Mouse (Mus musculus): ENCODE results near the gene Ppie. TPM values are rescaled to one million over a fixed set of nuclear protein-coding genes. Genes with fewer than 3 reads are reported as not detected.

Gene Ppie
- polyA plus RNA-seq, 1 experiment from 2014 or later = 37.2 TPM

- no peak for DNase-seq (ENCODE audit: low read depth, low spot score)
- ChIA-PET POLR2A (no interaction called here), CTCF (no interaction called here)
- no peak for ATAC-seq
- no peak for TF ChIP-seq CTCF (IDR thresholded peaks at IDR 0.05)
- in situ Hi-C loops (cut with MboI; ENCODE audit: low pct_unique_long_range_greater_than_20kb) = loop anchor here (25.0 kb wide), 1 partner anchor 1855 kb away; no protein-coding TSS in a partner anchor
- no peaks in the 10 kb centered on the region for H3K27me3 ChIP-seq
Observed at GRCm38 (mm10) chr4:123092621-123093020, 47.1 kb downstream of the Ppie start.

- ChIA-PET POLR2A (no interaction called here), CTCF (no interaction called here)
- ATAC-seq (no peak), DNase-seq (ENCODE audit: low read depth, low spot score) (no peak)
- peak; percentile 17 for TF ChIP-seq CTCF (IDR thresholded peaks at IDR 0.05)
- in situ Hi-C loops (cut with MboI; ENCODE audit: low pct_unique_long_range_greater_than_20kb) = loop anchor here (5.0 to 25.0 kb wide), 2 partner anchors 174 to 1849 kb away; no protein-coding TSS in a partner anchor
- no peaks in the 10 kb centered on the region for H3K27me3 ChIP-seq
Observed at GRCm38 (mm10) chr4:123086381-123086780, 53.4 kb downstream of the Ppie start.

GRCm38 (mm10) chr4:123085290-123085689 is 54.5 kb downstream of the Ppie start:
- POLR2A ChIA-PET = interaction anchor here (0.6 kb wide), 1 partner anchor 76 kb away, joined by 4 read pairs; no protein-coding TSS in a partner anchor
- no peak for TF ChIP-seq CTCF (IDR thresholded peaks at IDR 0.05)
- DNase-seq (ENCODE audit: low read depth, low spot score) (no peak), ATAC-seq (no peak)
- H3K27me3 ChIP-seq = no peaks in the 10 kb centered on the region
- in situ Hi-C loops (cut with MboI; ENCODE audit: low pct_unique_long_range_greater_than_20kb) = loop anchor here (5.0 to 25.0 kb wide), 2 partner anchors 173 to 1848 kb away; no protein-coding TSS in a partner anchor
- CTCF ChIA-PET = interaction anchor here (0.9 kb wide), 1 partner anchor 141 kb away, joined by 3 read pairs; no protein-coding TSS in a partner anchor

GRCm38 (mm10) chr4:123083323-123083902 is 56.3 kb downstream of the Ppie start:
- H3K27me3 ChIP-seq = no peaks in the 10 kb centered on the region
- in situ Hi-C loops (cut with MboI; ENCODE audit: low pct_unique_long_range_greater_than_20kb) = loop anchor here (5.0 to 25.0 kb wide), 2 partner anchors 86 to 1846 kb away; partner anchors contain the start of gene Mycl
- ATAC-seq (no peak), DNase-seq (ENCODE audit: low read depth, low spot score) (no peak)
- no peak for TF ChIP-seq CTCF (IDR thresholded peaks at IDR 0.05)
- CTCF ChIA-PET = interaction anchor here (0.7 to 3.0 kb wide), 2 partner anchors 13 to 87 kb away, joined by 3 to 22 read pairs; partner anchors contain the start of gene Mycl
- POLR2A ChIA-PET = no interaction called here

- in situ Hi-C loops (cut with MboI; ENCODE audit: low pct_unique_long_range_greater_than_20kb) = loop anchor here (5.0 to 25.0 kb wide), 2 partner anchors 85 to 1845 kb away; partner anchors contain the start of gene Mycl
- ChIA-PET POLR2A (no interaction called here), CTCF (interaction anchor here (0.7 to 3.0 kb wide), 2 partner anchors 12 to 86 kb away, joined by 3 to 22 read pairs; partner anchors contain the start of gene Mycl)
- H3K27me3 ChIP-seq = no peaks in the 10 kb centered on the region
- no peak for ATAC-seq
- DNase-seq (ENCODE audit: low read depth, low spot score) = no peak
- peak; percentile 82 for TF ChIP-seq CTCF (IDR thresholded peaks at IDR 0.05)
Observed at GRCm38 (mm10) chr4:123082283-123083163, 57.2 kb downstream of the Ppie start.

GRCm38 (mm10) chr4:123080791-123081190 is 59.0 kb downstream of the Ppie start:
- H3K27me3 ChIP-seq = no peaks in the 10 kb centered on the region
- in situ Hi-C loops (cut with MboI; ENCODE audit: low pct_unique_long_range_greater_than_20kb) = loop anchor here (5.0 to 25.0 kb wide), 2 partner anchors 83 to 1843 kb away; partner anchors contain the start of gene Mycl
- DNase-seq (ENCODE audit: low read depth, low spot score) (no peak), ATAC-seq (no peak)
- no peak for TF ChIP-seq CTCF (IDR thresholded peaks at IDR 0.05)
- ChIA-PET CTCF (interaction anchor here (0.6 to 3.0 kb wide), 2 partner anchors 85 to 300 kb away, joined by 3 to 22 read pairs; partner anchors contain the start of gene Mycl), POLR2A (no interaction called here)

GRCm38 (mm10) chr4:123078231-123078630 is 61.5 kb downstream of the Ppie start:
- H3K27me3 ChIP-seq = peaks cover 3% of the 10 kb centered on the region
- DNase-seq (ENCODE audit: low read depth, low spot score) (no peak), ATAC-seq (no peak)
- ChIA-PET POLR2A (no interaction called here), CTCF (interaction anchor here (1.1 kb wide), 1 partner anchor 81 kb away, joined by 3 read pairs; no protein-coding TSS in a partner anchor)
- in situ Hi-C loops (cut with MboI; ENCODE audit: low pct_unique_long_range_greater_than_20kb) = loop anchor here (25.0 kb wide), 1 partner anchor 1841 kb away; no protein-coding TSS in a partner anchor
- TF ChIP-seq CTCF (IDR thresholded peaks at IDR 0.05) = no peak

Other genes starting within 250 kb of the Ppie start
- gene Mfsd2a, start 178.8 kb downstream of the Ppie start, polyA plus RNA-seq (2021) = 0.08 TPM
- 0.19 TPM for gene Mycl, start 144.3 kb downstream of the Ppie start, polyA plus RNA-seq (2021)
- gene Trit1, start 123.4 kb downstream of the Ppie start, polyA plus RNA-seq (2021) = 12.9 TPM
- gene Bmp8b, start 34.8 kb downstream of the Ppie start, polyA plus RNA-seq (2021) = 0.06 TPM
- not detected for gene Oxct2b, start 23.7 kb downstream of the Ppie start, polyA plus RNA-seq (2021)
- not detected for gene Hpcal4, start 43.3 kb upstream of the Ppie start, polyA plus RNA-seq (2021)
- not detected for gene Nt5c1a, start 61.6 kb upstream of the Ppie start, polyA plus RNA-seq (2021)
- gene Heyl, start 93.6 kb upstream of the Ppie start, polyA plus RNA-seq (2021) = not detected
- 59.9 TPM for gene Pabpc4, start 122.4 kb upstream of the Ppie start, polyA plus RNA-seq (2021)
- gene Oxct2a, start 183.7 kb upstream of the Ppie start, polyA plus RNA-seq (2021) = not detected
- not detected for gene Bmp8a, start 203.3 kb upstream of the Ppie start, polyA plus RNA-seq (2021)